Mouse (Mus musculus): ENCODE results near the gene Camk1d.

- TF ChIP-seq CTCF (IDR thresholded peaks at IDR 0.05; ENCODE audit: low read depth) (no peak), EP300 (IDR thresholded peaks at IDR 0.05; ENCODE audit: low read depth) (no peak)
Measured at GRCm38 (mm10) chr2:5458671-5459235, 255.6 kb downstream of the Camk1d start.
